Mouse (Mus musculus) myocyte (in vitro differentiated cells): ENCODE data around the gene Klhdc7a.

Source experiments
- E2F4 ChIP-seq: IDR thresholded peaks from one replicate; pipeline ENCODE4 v1.6.1; 2011; ENCODE audit warnings: mild to moderate bottlenecking, control low read depth, moderate library complexity; ENCODE audit not compliant: insufficient read depth
- MAX ChIP-seq: IDR thresholded peaks from one replicate; pipeline ENCODE4 v1.6.1; 2011; ENCODE audit warnings: low read depth, mild to moderate bottlenecking, control low read depth
- MYOD1 ChIP-seq, 3 experiments: IDR thresholded peaks; one replicate each; pipeline ENCODE4 v1.6.1; 2011; ENCODE audit warnings: control low read depth in 2 of 3, low read depth in 2 of 3, mild to moderate bottlenecking in 2 of 3, moderate library complexity in 1 of 3; ENCODE audit not compliant: insufficient read length in 2 of 3, control insufficient read depth in 1 of 3
- POLR2A ChIP-seq: IDR thresholded peaks from one replicate; pipeline ENCODE4 v1.6.1; 2011; ENCODE audit warnings: low read depth, mild to moderate bottlenecking, control low read depth, moderate library complexity; ENCODE audit not compliant: insufficient read length
- POLR2AphosphoS2 ChIP-seq: IDR thresholded peaks from one replicate; pipeline ENCODE4 v1.6.1; 2011; ENCODE audit warnings: low read depth, control low read depth; ENCODE audit not compliant: insufficient read length
- TCF12 ChIP-seq: IDR thresholded peaks from one replicate; pipeline ENCODE4 v1.6.1; 2011; ENCODE audit warnings: mild to moderate bottlenecking, control low read depth; ENCODE audit not compliant: poor library complexity, insufficient read depth, severe bottlenecking
- USF1 ChIP-seq: IDR thresholded peaks from one replicate; pipeline ENCODE4 v1.6.1; 2011; ENCODE audit warnings: low read depth, mild to moderate bottlenecking, control low read depth, moderate library complexity

- TF ChIP-seq E2F4 (no peak), TCF12 (no peak), POLR2A (no peak), MAX (no peak), MYOD1 (IDR thresholded peaks at IDR 0.05; ENCODE audit: control insufficient read depth in 1 of 3, insufficient read length in 2 of 3, low read depth in 2 of 3) (no peak), POLR2AphosphoS2 (no peak), USF1 (no peak)
Measured at GRCm38 (mm10) chr4:139963059-139963458, 4.8 kb downstream of the Klhdc7a start.
